Mouse (Mus musculus): ENCODE data around the gene Bola1. TPM values are rescaled to one million over a fixed set of nuclear protein-coding genes. Genes with fewer than 3 reads are reported as not detected.
A peak's percentile ranks its signal among the peaks of the same experiment; 100 is the strongest.

Gene Bola1
- polyA plus RNA-seq, 1 experiment, result 10.4 TPM

DNA sequence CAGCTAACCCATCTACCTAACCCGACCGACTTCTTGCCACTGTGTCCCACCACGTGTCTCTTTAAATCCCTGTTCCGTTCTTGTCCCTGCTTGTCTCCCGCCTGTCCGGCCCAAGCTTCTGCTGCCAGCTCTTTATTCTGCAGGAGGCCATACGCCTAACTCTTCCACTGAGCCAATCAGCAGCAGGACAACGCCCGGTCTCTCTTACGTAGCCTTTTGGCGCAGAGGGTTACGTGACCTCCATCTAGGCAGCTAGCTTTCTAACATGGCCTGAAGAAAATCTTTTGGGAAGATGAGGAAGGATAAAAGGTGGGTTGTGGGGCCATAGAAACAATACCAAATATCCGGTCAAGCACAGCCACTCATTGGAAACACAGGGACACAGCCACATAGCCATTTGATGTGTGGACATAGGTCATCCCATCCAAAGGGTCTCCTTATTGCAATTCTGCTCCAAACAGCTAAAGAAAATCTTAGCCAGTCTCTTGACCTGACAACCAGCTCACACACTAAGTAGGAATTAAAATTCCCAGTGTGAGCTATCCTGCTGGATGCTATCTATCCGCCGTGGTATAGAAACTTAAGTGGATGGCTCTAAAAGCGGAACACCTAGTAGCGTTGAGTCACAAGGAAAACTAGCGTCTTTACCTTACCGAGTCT, 42.8 kb upstream of the Bola1 start:
- peak; percentile 93 for TF ChIP-seq POLR2A (IDR thresholded peaks at IDR 0.05; ENCODE audit: low read depth, low read length)
- no peak for TF ChIP-seq CTCF (IDR thresholded peaks at IDR 0.05; ENCODE audit: borderline replicate concordance, insufficient read depth, low read length)
- peaks cover 7% of the 10 kb centered on the region; the same call in 1 of the 2 replicates for H3K4me1 ChIP-seq (ENCODE audit: control insufficient read depth, insufficient read depth, low read length)
- H3K27ac ChIP-seq (ENCODE audit: insufficient read depth, low read length), result peak overlapping the region; percentile 95
- peak overlapping the region; percentile 51 for H3K4me3 ChIP-seq (ENCODE audit: insufficient read depth, low read length)

DNA sequence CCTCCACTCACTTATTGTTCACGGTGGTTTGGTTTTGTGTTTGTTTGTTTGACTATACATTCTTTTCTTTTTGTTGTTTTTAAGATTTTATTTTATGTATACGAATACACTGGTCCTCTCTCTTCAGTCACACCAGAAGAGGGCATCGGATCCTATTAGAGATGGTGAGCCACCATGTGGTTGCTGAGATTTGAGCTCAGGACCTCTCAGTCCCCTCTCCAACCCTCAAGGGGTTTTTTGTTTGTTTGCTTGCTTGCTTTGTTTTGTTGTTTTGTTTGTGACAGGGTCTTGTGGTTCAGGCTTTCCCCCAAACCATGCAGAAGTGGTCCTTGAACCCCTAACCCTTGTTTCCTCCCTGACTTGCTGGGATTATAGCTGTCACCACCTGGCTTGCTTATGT, 42.1 kb upstream of the Bola1 start:
- TF ChIP-seq CTCF (IDR thresholded peaks at IDR 0.05; ENCODE audit: borderline replicate concordance, insufficient read depth, low read length) (no peak), POLR2A (IDR thresholded peaks at IDR 0.05; ENCODE audit: low read depth, low read length) (no peak)
- peaks cover 7% of the 10 kb centered on the region; the same call in 1 of the 2 replicates for H3K4me1 ChIP-seq (ENCODE audit: control insufficient read depth, insufficient read depth, low read length)
- peak overlapping the region; percentile 8 for H3K4me3 ChIP-seq (ENCODE audit: insufficient read depth, low read length)
- H3K27ac ChIP-seq (ENCODE audit: insufficient read depth, low read length), result peak overlapping the region; percentile 95

DNA sequence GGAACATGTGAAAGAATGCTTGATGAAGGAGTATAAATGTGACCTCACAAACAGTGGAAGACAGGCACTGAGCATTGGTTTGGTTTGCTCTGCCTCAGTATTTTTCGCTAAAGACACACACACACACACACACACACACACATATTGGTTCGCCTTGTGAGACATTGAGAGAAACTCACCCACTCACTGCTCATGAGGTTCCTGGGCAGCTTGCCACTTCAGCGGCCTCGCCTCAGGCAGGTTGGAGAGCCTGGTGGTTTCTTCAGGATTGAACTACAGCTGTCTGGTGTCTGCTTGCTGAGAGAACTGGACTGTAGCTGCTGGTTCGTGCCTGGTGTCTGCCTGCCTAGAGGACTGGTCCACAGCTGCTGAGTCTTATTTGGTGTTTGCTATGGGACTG, 40.7 kb upstream of the Bola1 start:
- Histone ChIP-seq H3K4me3 (ENCODE audit: insufficient read depth, low read length) (no peak overlapping the region), H3K4me1 (ENCODE audit: control insufficient read depth, insufficient read depth, low read length) (peaks cover 7% of the 10 kb centered on the region; the same call in 1 of the 2 replicates), H3K27ac (ENCODE audit: insufficient read depth, low read length) (no peak overlapping the region)
- TF ChIP-seq POLR2A (IDR thresholded peaks at IDR 0.05; ENCODE audit: low read depth, low read length), result no peak
- no peak for TF ChIP-seq CTCF (IDR thresholded peaks at IDR 0.05; ENCODE audit: borderline replicate concordance, insufficient read depth, low read length)

DNA sequence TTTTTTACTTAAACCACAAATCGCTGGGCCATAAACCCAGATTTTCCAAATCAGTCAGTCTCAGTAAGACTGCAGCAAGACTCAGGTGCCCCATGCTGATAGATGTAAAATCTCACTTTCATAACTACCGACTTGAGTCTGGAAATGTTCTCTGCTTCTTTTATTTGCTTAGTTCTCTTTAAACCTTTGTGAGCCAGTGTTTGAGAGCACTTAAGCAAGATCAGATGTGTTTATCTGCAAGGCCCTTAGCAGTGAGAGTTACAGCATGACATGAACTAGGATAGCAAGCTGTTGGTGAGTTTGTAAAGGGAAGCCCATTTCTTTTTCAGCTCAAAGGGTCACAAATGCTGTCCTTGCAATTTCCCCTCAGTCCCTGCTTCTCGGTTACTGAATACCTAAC, 37.7 kb upstream of the Bola1 start:
- Histone ChIP-seq H3K4me1 (ENCODE audit: control insufficient read depth, insufficient read depth, low read length) (peaks cover 4% of the 10 kb centered on the region; the same call in 1 of the 2 replicates), H3K4me3 (ENCODE audit: insufficient read depth, low read length) (no peak overlapping the region), H3K27ac (ENCODE audit: insufficient read depth, low read length) (no peak overlapping the region)
- no peak for TF ChIP-seq POLR2A (IDR thresholded peaks at IDR 0.05; ENCODE audit: low read depth, low read length)
- no peak for TF ChIP-seq CTCF (IDR thresholded peaks at IDR 0.05; ENCODE audit: borderline replicate concordance, insufficient read depth, low read length)

DNA sequence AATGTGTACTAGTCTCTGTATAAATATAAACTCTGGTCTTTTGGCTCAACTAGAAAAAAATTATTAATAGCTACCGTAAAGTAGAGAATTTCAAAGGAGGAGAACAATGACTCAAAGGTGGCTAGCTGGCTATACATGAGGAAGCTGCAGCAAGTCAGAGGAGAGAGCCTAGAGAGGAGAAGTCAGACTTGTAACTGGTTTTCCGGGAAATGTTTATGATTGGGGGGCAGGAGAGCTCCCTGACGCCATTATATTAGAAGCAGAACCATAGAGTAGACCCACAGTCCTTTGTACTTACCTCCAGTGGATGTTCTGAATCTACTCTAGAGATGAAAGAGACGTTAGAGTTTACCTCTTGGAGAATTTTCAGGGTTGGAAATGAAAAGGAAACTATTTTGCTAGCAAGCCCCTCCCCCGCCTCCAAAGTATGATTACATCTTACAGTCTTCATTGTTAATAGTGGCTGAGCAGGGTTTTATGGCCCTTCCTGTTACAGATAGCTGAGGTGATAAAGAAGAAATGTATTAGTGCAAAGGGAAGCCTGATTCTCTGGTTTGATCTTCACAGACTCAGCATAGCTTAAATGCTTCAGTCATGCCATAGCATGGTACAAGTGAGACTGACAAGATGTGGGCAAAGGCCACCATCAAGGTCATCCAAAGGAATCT, 36.6 kb upstream of the Bola1 start:
- Histone ChIP-seq H3K27ac (ENCODE audit: insufficient read depth, low read length) (no peak overlapping the region), H3K4me1 (ENCODE audit: control insufficient read depth, insufficient read depth, low read length) (no peaks in the 10 kb centered on the region; the same call in 1 of the 2 replicates), H3K4me3 (ENCODE audit: insufficient read depth, low read length) (no peak overlapping the region)
- no peak for TF ChIP-seq CTCF (IDR thresholded peaks at IDR 0.05; ENCODE audit: borderline replicate concordance, insufficient read depth, low read length)
- TF ChIP-seq POLR2A (IDR thresholded peaks at IDR 0.05; ENCODE audit: low read depth, low read length), result no peak

DNA sequence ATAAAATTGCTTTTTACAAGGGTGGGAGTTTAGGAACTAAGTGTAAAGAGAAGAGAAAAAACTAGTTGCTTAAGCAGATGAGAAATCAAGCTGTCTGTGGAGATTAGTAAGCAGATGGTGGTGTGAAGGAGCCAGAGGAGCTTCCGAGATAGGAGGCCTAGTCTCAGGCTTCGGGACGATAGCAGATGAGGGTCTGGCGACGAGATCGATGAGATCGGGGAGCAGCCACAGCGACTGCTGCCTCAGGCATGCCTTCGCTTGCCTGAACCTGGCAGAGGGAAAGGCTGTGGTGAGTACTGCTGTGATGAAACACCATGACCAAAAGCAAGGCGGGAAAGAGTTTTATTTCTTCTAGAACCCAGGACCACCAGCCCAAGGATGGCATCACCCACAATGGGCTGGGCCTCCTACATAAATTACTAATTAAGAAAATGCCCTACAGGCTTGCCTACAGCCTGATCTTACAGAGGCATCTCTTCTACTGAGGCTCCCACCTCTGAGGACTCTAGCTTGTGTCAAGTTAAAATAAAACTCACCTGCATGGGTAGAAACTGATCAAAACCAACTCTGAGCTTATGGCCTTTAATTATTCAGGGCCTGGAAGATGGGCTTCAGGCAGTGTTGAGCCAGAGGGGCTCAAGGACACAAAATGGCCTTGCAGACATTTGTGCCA, 35.3 kb upstream of the Bola1 start:
- Histone ChIP-seq H3K4me3 (ENCODE audit: insufficient read depth, low read length) (no peak overlapping the region), H3K4me1 (ENCODE audit: control insufficient read depth, insufficient read depth, low read length) (no peaks in the 10 kb centered on the region; the same call in 1 of the 2 replicates), H3K27ac (ENCODE audit: insufficient read depth, low read length) (no peak overlapping the region)
- TF ChIP-seq POLR2A (IDR thresholded peaks at IDR 0.05; ENCODE audit: low read depth, low read length) (0 out of 2 replicates have a peak, but pooled peaks have one; percentile 16), CTCF (IDR thresholded peaks at IDR 0.05; ENCODE audit: borderline replicate concordance, insufficient read depth, low read length) (no peak)

DNA sequence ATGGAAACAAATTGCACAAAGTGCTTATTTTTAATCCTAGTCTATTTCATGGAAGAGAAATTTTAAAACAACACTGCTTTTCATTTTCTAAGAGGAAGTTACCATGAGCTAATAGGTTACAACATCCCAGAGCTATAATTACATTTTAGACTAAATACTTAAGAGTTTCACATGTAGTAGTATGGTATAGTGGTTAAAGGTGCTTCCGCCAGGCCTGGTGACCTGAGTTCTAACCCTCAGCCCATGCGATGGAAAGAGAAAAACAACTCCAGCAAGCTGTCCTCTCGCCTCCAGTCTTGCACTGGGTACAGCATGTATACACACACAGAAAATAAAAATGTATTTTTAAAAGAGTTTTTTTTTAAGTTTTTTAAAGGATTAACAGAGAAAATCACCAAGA, 32.3 kb upstream of the Bola1 start:
- no peak for TF ChIP-seq POLR2A (IDR thresholded peaks at IDR 0.05; ENCODE audit: low read depth, low read length)

DNA sequence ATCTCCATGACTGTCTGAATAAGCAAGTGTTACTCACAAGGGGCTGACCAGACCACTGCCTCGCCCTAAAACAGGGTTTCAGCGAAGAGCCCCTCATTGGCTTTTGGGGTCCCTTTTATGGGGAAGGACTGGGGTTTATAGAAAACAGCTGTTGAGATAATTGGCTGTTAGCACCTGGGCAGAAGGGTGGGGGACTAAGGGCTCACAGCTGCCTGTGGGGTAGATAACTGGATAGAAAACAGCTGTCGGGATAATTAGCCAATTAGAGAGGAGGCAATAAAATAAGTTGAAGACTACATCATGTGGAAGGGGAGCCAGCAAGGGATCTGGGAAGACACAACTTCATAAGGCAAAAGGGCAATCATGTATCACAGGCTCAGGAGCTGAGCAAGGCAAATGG, 31.4 kb upstream of the Bola1 start:
- no peak overlapping the region for H3K4me3 ChIP-seq (ENCODE audit: insufficient read depth, low read length)
- H3K27ac ChIP-seq (ENCODE audit: insufficient read depth, low read length), result no peak overlapping the region
- TF ChIP-seq CTCF (IDR thresholded peaks at IDR 0.05; ENCODE audit: borderline replicate concordance, insufficient read depth, low read length) (no peak), POLR2A (IDR thresholded peaks at IDR 0.05; ENCODE audit: low read depth, low read length) (no peak)
- H3K4me1 ChIP-seq (ENCODE audit: control insufficient read depth, insufficient read depth, low read length), result no peaks in the 10 kb centered on the region; the same call in 1 of the 2 replicates

More for the DNA sequence above, 32.3 kb upstream of the Bola1 start:
- no peak overlapping the region for H3K27ac ChIP-seq (ENCODE audit: insufficient read depth, low read length)
- no peaks in the 10 kb centered on the region; the same call in none of the 2 replicates for H3K4me1 ChIP-seq (ENCODE audit: control insufficient read depth, insufficient read depth, low read length)
- no peak overlapping the region for H3K4me3 ChIP-seq (ENCODE audit: insufficient read depth, low read length)

DNA sequence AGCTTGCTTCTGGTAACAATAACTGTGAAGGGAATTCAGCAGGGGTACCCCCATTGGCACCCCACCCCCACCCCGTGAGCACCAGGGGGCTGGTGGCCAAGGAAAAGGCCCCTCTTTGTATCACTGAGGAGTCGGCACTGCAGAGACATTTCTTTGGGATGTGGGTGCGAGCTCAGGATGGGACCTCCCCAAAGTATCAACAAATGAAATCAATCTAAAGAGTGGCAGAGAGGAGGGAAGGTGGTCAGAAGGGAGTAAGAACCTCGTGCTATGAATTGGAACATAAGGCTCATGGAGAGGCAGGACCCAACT, 29.5 kb upstream of the Bola1 start:
- H3K27ac ChIP-seq (ENCODE audit: insufficient read depth, low read length), result no peak overlapping the region
- peaks cover 4% of the 10 kb centered on the region; the same call in 1 of the 2 replicates for H3K4me1 ChIP-seq (ENCODE audit: control insufficient read depth, insufficient read depth, low read length)
- H3K4me3 ChIP-seq (ENCODE audit: insufficient read depth, low read length), result peak overlapping the region; percentile 5; the same call in 1 of the 2 replicates
- TF ChIP-seq CTCF (IDR thresholded peaks at IDR 0.05; ENCODE audit: borderline replicate concordance, insufficient read depth, low read length) (no peak), POLR2A (IDR thresholded peaks at IDR 0.05; ENCODE audit: low read depth, low read length) (no peak)

Measured in embryonic fibroblast, embryonic 13.5 days (primary cell).